11 mouse cellular contexts compared by ENCODE assay signal in the genomic region with DNA sequence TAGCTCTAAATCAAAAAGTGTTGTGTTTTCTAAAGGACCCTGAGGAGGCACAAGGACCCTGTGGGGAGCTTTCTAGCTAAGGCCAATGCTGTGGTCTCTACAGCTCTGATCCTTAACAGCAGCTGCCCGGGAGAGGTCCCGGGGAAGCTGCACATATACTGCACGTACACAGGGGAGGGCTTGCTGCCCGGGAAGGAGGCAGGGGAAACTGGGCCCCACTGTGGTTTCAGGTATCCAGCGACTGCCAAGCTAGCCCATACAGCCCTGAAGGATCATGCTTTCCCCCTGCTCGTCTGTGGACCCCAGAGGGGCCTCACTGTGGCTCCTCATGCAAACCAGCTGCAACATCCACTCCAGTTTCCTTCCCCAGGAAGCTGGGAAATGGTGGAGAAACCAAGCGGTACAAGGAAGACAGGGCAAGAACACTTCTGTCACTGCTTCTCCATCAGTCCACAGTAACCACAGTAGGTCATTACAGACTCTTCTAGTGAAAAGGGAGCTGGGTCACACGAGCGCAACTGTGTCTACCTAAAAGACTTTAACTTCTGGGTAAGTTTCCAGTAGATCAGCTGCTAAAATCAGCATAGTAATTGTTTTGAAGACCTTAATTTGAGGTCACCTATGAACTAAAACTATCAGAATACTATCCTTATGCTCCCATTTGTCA. TPM values are rescaled to one million over a fixed set of nuclear protein-coding genes. Genes with fewer than 3 reads are reported as not detected.
DNase-seq lines count a peak whose midpoint lies in the region; ATAC-seq and TF ChIP-seq lines count a peak whose summit lies in the region.
"Had no signal": no experiment of that assay in that cellular context is flagged by ENCODE, and none has a peak within 500 bp of the region (broad histone marks: within the 10 kb centered on the region; RNA-seq: fewer than 3 reads in every experiment).

No protein-coding gene starts in this region.

- H3K27me3 ChIP-seq in forebrain, embryonic 10.5 days (ENCODE audit: poor library complexity, severe bottlenecking): peaks cover 47% of the 10 kb centered on the region
- H3K27me3 ChIP-seq in forebrain, postnatal 0 days (ENCODE audit: insufficient read depth, low read length): no peaks in the 10 kb centered on the region
- H3K27me3 ChIP-seq in kidney, embryonic 16.5 days (ENCODE audit: insufficient read depth, low read length): no peaks in the 10 kb centered on the region
- no peaks in the 10 kb centered on the region for H3K27me3 ChIP-seq in limb, embryonic 13.5 days
- H3K27me3 ChIP-seq: neural tube, embryonic 15.5 days had no signal

- no peak overlapping the region for H3K4me3 ChIP-seq in forebrain, embryonic 10.5 days
- no peak overlapping the region for H3K4me3 ChIP-seq in forebrain, postnatal 0 days (ENCODE audit: low read depth, low read length)
- H3K4me3 ChIP-seq in kidney, embryonic 16.5 days (ENCODE audit: low read length): no peak overlapping the region
- no peak overlapping the region for H3K4me3 ChIP-seq in limb, embryonic 13.5 days
- H3K4me3 ChIP-seq: neural tube, embryonic 15.5 days had no signal

- ATAC-seq in forebrain, postnatal 0 days: no peak
- peak; percentile 93 for ATAC-seq in kidney, embryonic 16.5 days (ENCODE audit: low FRiP score, low TSS enrichment)
- ATAC-seq in limb, embryonic 13.5 days (ENCODE audit: low FRiP score, low read depth): peak; percentile 91

- H3K9ac ChIP-seq in forebrain, postnatal 0 days: no peak overlapping the region
- H3K9ac ChIP-seq in kidney, embryonic 16.5 days (replicated peaks; ENCODE audit: low read length): peak overlapping the region; percentile 27; the same call in 1 of the 2 replicates
- H3K9ac ChIP-seq in limb, embryonic 13.5 days: peak overlapping the region; percentile 46
- H3K9ac ChIP-seq: neural tube, embryonic 15.5 days had no signal

- no peak for DNase-seq in forebrain, embryonic 10.5 days (ENCODE audit: extremely low spot score, low spot score)
- DNase-seq in forebrain, postnatal 0 days: no peak
- no peak for DNase-seq in kidney, postnatal 10 days
- DNase-seq in embryo, embryonic 10 days (ENCODE audit: low spot score): peak; percentile 50
- no peak for DNase-seq in natural killer cell, adult 2 months (ENCODE audit: low spot score in 2 of 2)
- DNase-seq in layer of hippocampus, postnatal 10 days (ENCODE audit: low spot score in 2 of 2): no peak
- DNase-seq: kidney, postnatal 25 days; lung, adult 18-20 months had no signal

- H3K36me3 ChIP-seq in forebrain, embryonic 10.5 days (replicated peaks): peaks cover 95% of the 10 kb centered on the region
- no peaks in the 10 kb centered on the region for H3K36me3 ChIP-seq in forebrain, postnatal 0 days (ENCODE audit: insufficient read depth)
- peaks cover 29% of the 10 kb centered on the region for H3K36me3 ChIP-seq in kidney, embryonic 16.5 days (ENCODE audit: insufficient read depth, low read length)
- H3K36me3 ChIP-seq in limb, embryonic 13.5 days: peaks cover 61% of the 10 kb centered on the region

- TF ChIP-seq CTCF in forebrain, postnatal 0 days (IDR thresholded peaks at IDR 0.05; ENCODE audit: low read depth): no peak

- WGBS in forebrain, embryonic 10.5 days: 54% methylated on average over 9 of the region's 9 CpGs
- WGBS in forebrain, postnatal 0 days: 53% methylated on average over 9 of the region's 9 CpGs
- WGBS in kidney, embryonic 16.5 days: 21% methylated on average over 9 of the region's 9 CpGs
- 19% methylated on average over 9 of the region's 9 CpGs for WGBS in limb, embryonic 13.5 days

- no peaks in the 10 kb centered on the region for H3K9me3 ChIP-seq in forebrain, embryonic 10.5 days
- H3K9me3 ChIP-seq in forebrain, postnatal 0 days (ENCODE audit: low read length): no peaks in the 10 kb centered on the region
- H3K9me3 ChIP-seq in kidney, embryonic 16.5 days (ENCODE audit: low read length): no peaks in the 10 kb centered on the region
- H3K9me3 ChIP-seq in limb, embryonic 13.5 days: no peaks in the 10 kb centered on the region
- H3K9me3 ChIP-seq: neural tube, embryonic 15.5 days had no signal

- H3K4me2 ChIP-seq in forebrain, postnatal 0 days (ENCODE audit: low read depth): no peak overlapping the region
- H3K4me2 ChIP-seq in kidney, embryonic 16.5 days (replicated peaks; ENCODE audit: low read depth, low read length): no peak overlapping the region
- peak overlapping the region; percentile 36 for H3K4me2 ChIP-seq in limb, embryonic 13.5 days (replicated peaks)
- H3K4me2 ChIP-seq: neural tube, embryonic 15.5 days had no signal

- H3K4me1 ChIP-seq in forebrain, embryonic 10.5 days: peaks cover 37% of the 10 kb centered on the region
- no peaks in the 10 kb centered on the region for H3K4me1 ChIP-seq in forebrain, postnatal 0 days (ENCODE audit: insufficient read depth)
- H3K4me1 ChIP-seq in kidney, embryonic 16.5 days (ENCODE audit: insufficient read depth, low read length): peaks cover 12% of the 10 kb centered on the region
- peaks cover 58% of the 10 kb centered on the region for H3K4me1 ChIP-seq in limb, embryonic 13.5 days
- H3K4me1 ChIP-seq: neural tube, embryonic 15.5 days had no signal

- peak overlapping the region; percentile 79 for H3K27ac ChIP-seq in forebrain, embryonic 10.5 days
- no peak overlapping the region for H3K27ac ChIP-seq in forebrain, postnatal 0 days (ENCODE audit: low read depth, low read length)
- peak overlapping the region; percentile 52 for H3K27ac ChIP-seq in kidney, embryonic 16.5 days (ENCODE audit: low read length)
- peak overlapping the region; percentile 96 for H3K27ac ChIP-seq in limb, embryonic 13.5 days
- H3K27ac ChIP-seq: neural tube, embryonic 15.5 days had no signal

RNA-seq across cellular contexts. Expression of a gene that starts 50.5 kb away (rescaled TPM):
- polyA plus RNA-seq in forebrain, embryonic 10.5 days (2016; fragmentation: Nextera tagmentation; extraction: Ambion mirVana): 5.1 and 6.0 TPM in 2 replicates
- total RNA-seq in forebrain, postnatal 0 days (2014; rRNA removed): 7.2 and 13.6 TPM in 2 replicates
- 5.6 and 8.6 TPM in 2 replicates for polyA plus RNA-seq in forebrain, postnatal 0 days (2015; fragmentation: Nextera tagmentation; extraction: Ambion mirVana)
- 12.6 and 13.2 TPM in 2 replicates for polyA plus RNA-seq in kidney, embryonic 16.5 days (2015; fragmentation: Nextera tagmentation; extraction: Ambion mirVana)
- polyA plus RNA-seq in limb, embryonic 13.5 days (2015; fragmentation: Nextera tagmentation; extraction: Ambion mirVana): 16.8 and 18.4 TPM in 2 replicates
- total RNA-seq in layer of hippocampus, postnatal 10 days (2021): 1 to 10 TPM; 7.1 to 8.9 TPM
